Comparison of ENCODE assay signal across 8 mouse cellular contexts in genomic region chr2:27027618-27028436, GRCm38 (mm10). TPM values are rescaled to one million over a fixed set of nuclear protein-coding genes. Genes with fewer than 3 reads are reported as not detected.
A peak's percentile ranks its signal among the peaks of the same experiment; 100 is the strongest.
DNase-seq lines count a peak whose midpoint lies in the region; ATAC-seq lines count a peak whose summit lies in the region.

Gene Slc2a6, minus strand, starts transcription at chr2:27027998.

- peaks cover 13% of the 10 kb centered on the region; the same call in 1 of the 2 replicates for H3K4me1 ChIP-seq in hindbrain, embryonic 14.5 days (replicated peaks; ENCODE audit: control insufficient read depth, insufficient read depth, low read length)

- peak within 1 kb of the TSS; percentile 60 for H3K9ac ChIP-seq in hindbrain, embryonic 14.5 days

- WGBS in hindbrain, embryonic 14.5 days, result 2% methylated on average over 38 of the region's 38 CpGs

- no peaks in the 10 kb centered on the region for H3K27me3 ChIP-seq in hindbrain, embryonic 14.5 days (ENCODE audit: control insufficient read depth, insufficient read depth, low read length)

- H3K9me3 ChIP-seq in hindbrain, embryonic 14.5 days (ENCODE audit: control insufficient read depth, low read length), result no peaks in the 10 kb centered on the region

- peak within 1 kb of the TSS; percentile 36 for H3K4me3 ChIP-seq in hindbrain, embryonic 14.5 days (replicated peaks; ENCODE audit: low read length)

- ATAC-seq in hindbrain, embryonic 14.5 days (ENCODE audit: low FRiP score), result peak; percentile 98

- peak within 1 kb of the TSS; percentile 71 for H3K27ac ChIP-seq in hindbrain, embryonic 14.5 days

- no peaks in the 10 kb centered on the region; the same call in 1 of the 2 replicates for H3K36me3 ChIP-seq in hindbrain, embryonic 14.5 days (replicated peaks; ENCODE audit: control insufficient read depth, insufficient read depth)

- DNase-seq in NIH3T3 (ENCODE audit: low read depth), result peak; percentile 87
- peak; percentile 91 to 92 for DNase-seq in cerebellum, postnatal 14 days
- peak; percentile 67 to 84 for DNase-seq in frontal cortex, postnatal 25 days (ENCODE audit: low spot score in 2 of 2)
- peak; percentile 83 for DNase-seq in hindbrain, embryonic 14.5 days (ENCODE audit: low spot score)
- peak; percentile 75 to 81 for DNase-seq in layer of hippocampus, postnatal 25 days (ENCODE audit: extremely low spot score in 1 of 2, low spot score in 1 of 2)
- DNase-seq in lung, postnatal 25 days (ENCODE audit: low spot score), result peak; percentile 91
- DNase-seq in retina, adult 2 months (ENCODE audit: low read depth, low spot score), result peak; percentile 60
- DNase-seq in thymus, postnatal 25 days, result peak; percentile 85

- H3K4me2 ChIP-seq in hindbrain, embryonic 14.5 days (replicated peaks), result peak within 1 kb of the TSS; percentile 65

RNA-seq across cellular contexts. Expression of gene Slc2a6, which starts in this region (rescaled TPM):
- 10.1 and 10.8 TPM in 2 replicates for polyA plus RNA-seq in hindbrain, embryonic 14.5 days (2014; fragmentation: Nextera tagmentation; extraction: Ambion mirVana)
- 10 to 100 TPM; 40.1 to 40.4 TPM for total RNA-seq in layer of hippocampus, postnatal 25 days (2021)

Comparison
In these comparisons a context has a peak if more than half of its experiments do, and no peak if none do; other contexts are left out.
1. Peak in every context shown above with its lines: DNase-seq, ATAC-seq, H3K4me3 ChIP-seq and H3K27ac ChIP-seq.